Mouse (Mus musculus): ENCODE measurements around the gene Hist1h2br. TPM values are rescaled to one million over a fixed set of nuclear protein-coding genes. Genes with fewer than 3 reads are reported as not detected.

Gene Hist1h2br
- polyA plus RNA-seq, 1 experiment from 2014 or later: 11.5 TPM

Small RNA genes lying within 50 kb of the gene (microRNA-seq; reads per million reads assigned to microRNA genes)
- gene Gm19658 (not detected), gene Gm44346 (not detected), gene Gm44466 (not detected)

Other genes starting within 250 kb of the Hist1h2br start
- gene Olfr1362, start 219.7 kb upstream of the Hist1h2br start, polyA plus RNA-seq (2015; fragmentation: Nextera tagmentation; extraction: Ambion mirVana): not detected in 2 replicates
- 0.08 TPM in 1 of 2 replicates, not detected in the other for gene Olfr11, start 191.2 kb upstream of the Hist1h2br start, polyA plus RNA-seq (2015; fragmentation: Nextera tagmentation; extraction: Ambion mirVana)
- gene Olfr1361, start 170.4 kb upstream of the Hist1h2br start, polyA plus RNA-seq (2015; fragmentation: Nextera tagmentation; extraction: Ambion mirVana): not detected in 2 replicates
- not detected in 2 replicates for gene Olfr1360, start 156.3 kb upstream of the Hist1h2br start, polyA plus RNA-seq (2015; fragmentation: Nextera tagmentation; extraction: Ambion mirVana)
- not detected in 2 replicates for gene Olfr1359, start 135.6 kb upstream of the Hist1h2br start, polyA plus RNA-seq (2015; fragmentation: Nextera tagmentation; extraction: Ambion mirVana)
- 2.2 TPM in 1 of 2 replicates, not detected in the other for gene Hist1h2bl, start 117.6 kb upstream of the Hist1h2br start, polyA plus RNA-seq (2015; fragmentation: Nextera tagmentation; extraction: Ambion mirVana)
- 10.1 and 26.0 TPM in 2 replicates for gene Hist1h2ai, start 117.3 kb upstream of the Hist1h2br start, polyA plus RNA-seq (2015; fragmentation: Nextera tagmentation; extraction: Ambion mirVana)
- 10.8 and 11.6 TPM in 2 replicates for gene Hist1h3h, start 116.1 kb upstream of the Hist1h2br start, polyA plus RNA-seq (2015; fragmentation: Nextera tagmentation; extraction: Ambion mirVana)
- 2.1 and 2.6 TPM in 2 replicates for gene Hist1h2bm, start 111.7 kb upstream of the Hist1h2br start, polyA plus RNA-seq (2015; fragmentation: Nextera tagmentation; extraction: Ambion mirVana)
- gene Hist1h4j, start 98.7 kb upstream of the Hist1h2br start, polyA plus RNA-seq (2015; fragmentation: Nextera tagmentation; extraction: Ambion mirVana): 0.83 and 1.5 TPM in 2 replicates
- gene Hist1h4k, start 83.2 kb upstream of the Hist1h2br start, polyA plus RNA-seq (2015; fragmentation: Nextera tagmentation; extraction: Ambion mirVana): 2.3 and 3.3 TPM in 2 replicates
- 21.2 and 26.2 TPM in 2 replicates for gene Hist1h2ak, start 79.9 kb upstream of the Hist1h2br start, polyA plus RNA-seq (2015; fragmentation: Nextera tagmentation; extraction: Ambion mirVana)
- 1.2 and 2.6 TPM in 2 replicates for gene Hist1h2bn, start 79.6 kb upstream of the Hist1h2br start, polyA plus RNA-seq (2015; fragmentation: Nextera tagmentation; extraction: Ambion mirVana)
- gene Hist1h1b, start 53.1 kb upstream of the Hist1h2br start, polyA plus RNA-seq (2015; fragmentation: Nextera tagmentation; extraction: Ambion mirVana): 9.6 and 13.7 TPM in 2 replicates
- gene Hist1h3i, start 50.4 kb upstream of the Hist1h2br start, polyA plus RNA-seq (2015; fragmentation: Nextera tagmentation; extraction: Ambion mirVana): 79.3 and 101 TPM in 2 replicates
- gene Hist1h2an, start 46.5 kb upstream of the Hist1h2br start, polyA plus RNA-seq (2015; fragmentation: Nextera tagmentation; extraction: Ambion mirVana): 2.6 and 3.0 TPM in 2 replicates
- 0.67 and 1.9 TPM in 2 replicates for gene Hist1h2bp, start 46.3 kb upstream of the Hist1h2br start, polyA plus RNA-seq (2015; fragmentation: Nextera tagmentation; extraction: Ambion mirVana)
- 12.2 and 15.4 TPM in 2 replicates for gene Hist1h2bq, start 23.5 kb upstream of the Hist1h2br start, polyA plus RNA-seq (2015; fragmentation: Nextera tagmentation; extraction: Ambion mirVana)
- gene Hist1h2ao, start 23.3 kb upstream of the Hist1h2br start, polyA plus RNA-seq (2015; fragmentation: Nextera tagmentation; extraction: Ambion mirVana): 1.8 TPM in 1 of 2 replicates, not detected in the other
- gene Hist1h4m, start 22.0 kb upstream of the Hist1h2br start, polyA plus RNA-seq (2015; fragmentation: Nextera tagmentation; extraction: Ambion mirVana): not detected in 2 replicates
- 6.1 and 9.4 TPM in 2 replicates for gene Hist1h4n, start 1.5 kb upstream of the Hist1h2br start, polyA plus RNA-seq (2015; fragmentation: Nextera tagmentation; extraction: Ambion mirVana)
- gene Hist1h2ap, start 236 bp upstream of the Hist1h2br start, polyA plus RNA-seq (2015; fragmentation: Nextera tagmentation; extraction: Ambion mirVana): 1,855 and 2,360 TPM in 2 replicates
- 23.6 and 24.7 TPM in 2 replicates for gene Zfp184, start 111.4 kb downstream of the Hist1h2br start, polyA plus RNA-seq (2015; fragmentation: Nextera tagmentation; extraction: Ambion mirVana)
- gene Pom121l2, start 147.5 kb downstream of the Hist1h2br start, polyA plus RNA-seq (2015; fragmentation: Nextera tagmentation; extraction: Ambion mirVana): not detected in 2 replicates
- 0.14 TPM in 1 of 2 replicates, not detected in the other for gene Prss16, start 176.0 kb downstream of the Hist1h2br start, polyA plus RNA-seq (2015; fragmentation: Nextera tagmentation; extraction: Ambion mirVana)
- 2.5 and 9.8 TPM in 2 replicates for gene Hist1h2ah, start 201.8 kb downstream of the Hist1h2br start, polyA plus RNA-seq (2015; fragmentation: Nextera tagmentation; extraction: Ambion mirVana)
- gene Hist1h2bk, start 202.1 kb downstream of the Hist1h2br start, polyA plus RNA-seq (2015; fragmentation: Nextera tagmentation; extraction: Ambion mirVana): 4.5 and 4.6 TPM in 2 replicates
- gene Hist1h4i, start 207.6 kb downstream of the Hist1h2br start, polyA plus RNA-seq (2015; fragmentation: Nextera tagmentation; extraction: Ambion mirVana): 16.9 and 19.2 TPM in 2 replicates
- gene Hist1h2ag, start 209.2 kb downstream of the Hist1h2br start, polyA plus RNA-seq (2015; fragmentation: Nextera tagmentation; extraction: Ambion mirVana): 19.7 and 27.8 TPM in 2 replicates
- gene Hist1h2bj, start 209.5 kb downstream of the Hist1h2br start, polyA plus RNA-seq (2015; fragmentation: Nextera tagmentation; extraction: Ambion mirVana): 6.8 and 7.3 TPM in 2 replicates

All from forebrain, embryonic 15.5 days (tissue).